22 mouse cellular contexts compared by ENCODE assay signal in the genomic region with DNA sequence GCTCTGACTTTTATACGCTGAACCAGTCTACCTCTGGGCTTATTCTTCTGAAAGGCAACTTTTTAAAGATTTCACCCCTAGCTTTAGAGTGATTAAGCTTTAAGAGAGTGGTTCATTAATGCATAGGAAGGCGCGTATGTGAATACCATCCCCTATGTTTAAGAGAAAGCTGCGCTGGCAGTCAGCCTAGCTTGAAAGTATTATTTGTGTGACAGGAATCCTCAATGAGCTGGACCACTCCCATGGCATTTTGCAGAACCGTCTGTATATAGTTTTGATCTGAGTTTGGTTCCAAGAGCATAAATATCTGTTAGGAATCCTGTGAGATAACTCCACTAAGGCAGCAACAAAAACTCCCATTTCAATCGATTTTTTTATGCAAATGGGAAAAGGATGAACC.
DNase-seq lines count a peak whose midpoint lies in the region; ATAC-seq lines count a peak whose summit lies in the region.
"Had no signal": no experiment of that assay in that cellular context is flagged by ENCODE, and none has a peak within 500 bp of the region (broad histone marks: within the 10 kb centered on the region; RNA-seq: fewer than 3 reads in every experiment).

No protein-coding gene starts in this region.

- no peaks in the 10 kb centered on the region for H3K27me3 ChIP-seq in embryonic facial prominence, embryonic 14.5 days (replicated peaks; ENCODE audit: control insufficient read depth, insufficient read depth, low read length)
- H3K27me3 ChIP-seq in embryonic facial prominence, embryonic 10.5 days (replicated peaks; ENCODE audit: low read depth, poor library complexity, severe bottlenecking), result no peaks in the 10 kb centered on the region
- H3K27me3 ChIP-seq in midbrain, embryonic 11.5 days (ENCODE audit: control insufficient read depth, insufficient read depth, low read length), result no peaks in the 10 kb centered on the region
- H3K27me3 ChIP-seq in midbrain, embryonic 13.5 days, result no peaks in the 10 kb centered on the region
- H3K27me3 ChIP-seq: embryonic facial prominence, embryonic 15.5 days; heart, embryonic 12.5 days had no signal

- no peak overlapping the region for H3K27ac ChIP-seq in embryonic facial prominence, embryonic 14.5 days (replicated peaks; ENCODE audit: low read depth, low read length)
- no peak overlapping the region for H3K27ac ChIP-seq in embryonic facial prominence, embryonic 10.5 days (replicated peaks)
- H3K27ac ChIP-seq in midbrain, embryonic 11.5 days (ENCODE audit: low read depth, low read length), result no peak overlapping the region
- H3K27ac ChIP-seq in midbrain, embryonic 13.5 days, result no peak overlapping the region; the same call in 1 of the 2 replicates
- H3K27ac ChIP-seq: embryonic facial prominence, embryonic 15.5 days; gastrocnemius, adult 2 months; hindbrain, embryonic 10.5 days; hindbrain, embryonic 14.5 days had no signal

- H3K9ac ChIP-seq in embryonic facial prominence, embryonic 14.5 days (ENCODE audit: low read depth, low read length), result no peak overlapping the region
- H3K9ac ChIP-seq in midbrain, embryonic 11.5 days (ENCODE audit: low read length), result no peak overlapping the region
- H3K9ac ChIP-seq in midbrain, embryonic 13.5 days (replicated peaks), result no peak overlapping the region
- H3K9ac ChIP-seq: embryonic facial prominence, embryonic 15.5 days; heart, embryonic 12.5 days; hindbrain, embryonic 14.5 days had no signal

- no peak overlapping the region for H3K4me2 ChIP-seq in embryonic facial prominence, embryonic 14.5 days (ENCODE audit: low read depth, low read length)
- H3K4me2 ChIP-seq in midbrain, embryonic 11.5 days, result no peak overlapping the region
- no peak overlapping the region for H3K4me2 ChIP-seq in midbrain, embryonic 13.5 days (replicated peaks)
- H3K4me2 ChIP-seq: embryonic facial prominence, embryonic 15.5 days; heart, embryonic 12.5 days; hindbrain, embryonic 14.5 days had no signal

- no peak for ATAC-seq in embryonic facial prominence, embryonic 14.5 days (ENCODE audit: low read depth)
- ATAC-seq in midbrain, embryonic 11.5 days (ENCODE audit: low FRiP score), result no peak
- ATAC-seq in midbrain, embryonic 13.5 days, result no peak
- ATAC-seq: CD4-positive, CD25-positive, alpha-beta regulatory T cell, adult 4 months had no signal

- peak; percentile 14 for DNase-seq in embryonic facial prominence, embryonic 14.5 days (ENCODE audit: low spot score)
- DNase-seq in embryonic facial prominence, embryonic 10.5 days (ENCODE audit: low spot score), result no peak
- peak; percentile 45 for DNase-seq in midbrain, embryonic 11.5 days (ENCODE audit: low spot score, missing footprints)
- DNase-seq in right cerebral cortex, postnatal 4 days, result peak; percentile 18
- DNase-seq in right cerebral cortex, adult 2 months (ENCODE audit: low spot score in 2 of 2), result no peak
- DNase-seq in cerebellum, postnatal 4 days (ENCODE audit: low spot score in 2 of 2), result no peak
- DNase-seq: adrenal gland, adult 8-10 months; adrenal gland, postnatal 36 days; B cell, adult 2 months; cerebellum, adult 11-12 months; cerebellum, adult 9-10 months; cerebellum, postnatal 25 days; gastrocnemius, adult 2 months; gastrocnemius, postnatal 25 days had no signal

- H3K4me3 ChIP-seq in embryonic facial prominence, embryonic 14.5 days (ENCODE audit: low read depth, low read length), result no peak overlapping the region
- no peak overlapping the region for H3K4me3 ChIP-seq in embryonic facial prominence, embryonic 10.5 days
- H3K4me3 ChIP-seq in midbrain, embryonic 11.5 days (ENCODE audit: low read depth, low read length), result no peak overlapping the region
- H3K4me3 ChIP-seq in midbrain, embryonic 13.5 days (replicated peaks), result no peak overlapping the region
- H3K4me3 ChIP-seq: embryonic facial prominence, embryonic 15.5 days; erythroblast, embryonic 14.5 days; gastrocnemius, adult 2 months; heart, embryonic 12.5 days; hindbrain, embryonic 10.5 days had no signal

- WGBS in embryonic facial prominence, embryonic 14.5 days, result 64% methylated on average over 6 of the region's 6 CpGs
- 83% methylated on average over 6 of the region's 6 CpGs for WGBS in embryonic facial prominence, embryonic 10.5 days
- WGBS in midbrain, embryonic 11.5 days, result 63% methylated on average over 6 of the region's 6 CpGs
- WGBS in midbrain, embryonic 13.5 days, result 42% methylated on average over 6 of the region's 6 CpGs

- no peaks in the 10 kb centered on the region for H3K9me3 ChIP-seq in embryonic facial prominence, embryonic 14.5 days (ENCODE audit: control insufficient read depth, low read length)
- no peaks in the 10 kb centered on the region for H3K9me3 ChIP-seq in embryonic facial prominence, embryonic 10.5 days
- no peaks in the 10 kb centered on the region for H3K9me3 ChIP-seq in midbrain, embryonic 11.5 days (ENCODE audit: control insufficient read depth, low read length)
- no peaks in the 10 kb centered on the region for H3K9me3 ChIP-seq in midbrain, embryonic 13.5 days
- H3K9me3 ChIP-seq: embryonic facial prominence, embryonic 15.5 days; G1E; heart, embryonic 12.5 days; hindbrain, embryonic 10.5 days had no signal

- H3K36me3 ChIP-seq in embryonic facial prominence, embryonic 14.5 days (ENCODE audit: control insufficient read depth, insufficient read depth, low read length), result no peaks in the 10 kb centered on the region
- H3K36me3 ChIP-seq in embryonic facial prominence, embryonic 10.5 days (replicated peaks), result no peaks in the 10 kb centered on the region
- H3K36me3 ChIP-seq in midbrain, embryonic 11.5 days (ENCODE audit: control insufficient read depth, insufficient read depth, low read length), result no peaks in the 10 kb centered on the region
- no peaks in the 10 kb centered on the region for H3K36me3 ChIP-seq in midbrain, embryonic 13.5 days
- H3K36me3 ChIP-seq: embryonic facial prominence, embryonic 15.5 days; G1E; heart, embryonic 12.5 days; hindbrain, embryonic 10.5 days had no signal

- H3K4me1 ChIP-seq in embryonic facial prominence, embryonic 14.5 days (ENCODE audit: control insufficient read depth, insufficient read depth, low read length), result no peaks in the 10 kb centered on the region
- H3K4me1 ChIP-seq in embryonic facial prominence, embryonic 10.5 days, result no peaks in the 10 kb centered on the region
- H3K4me1 ChIP-seq in midbrain, embryonic 11.5 days (ENCODE audit: control insufficient read depth, insufficient read depth, low read length), result no peaks in the 10 kb centered on the region
- H3K4me1 ChIP-seq in midbrain, embryonic 13.5 days (replicated peaks), result peaks cover 7% of the 10 kb centered on the region; the same call in 1 of the 2 replicates
- H3K4me1 ChIP-seq: embryonic facial prominence, embryonic 15.5 days; heart, embryonic 12.5 days; hindbrain, embryonic 10.5 days had no signal

Comparison
In these comparisons a context has a peak if more than half of its experiments do, and no peak if none do; other contexts are left out.
1. DNase-seq: peak in embryonic facial prominence, embryonic 14.5 days (single experiment), midbrain, embryonic 11.5 days (single experiment) and right cerebral cortex, postnatal 4 days (single experiment); none in embryonic facial prominence, embryonic 10.5 days (single experiment), right cerebral cortex, adult 2 months (0 of 2) and cerebellum, postnatal 4 days (0 of 2).